Mouse (Mus musculus) small intestine, adult 2 months (tissue): ENCODE measurements around the gene Jmjd7. TPM values are rescaled to one million over a fixed set of nuclear protein-coding genes. Genes with fewer than 3 reads are reported as not detected.

Source experiments
- H3K27ac ChIP-seq: fragments of 200-500 bp; 2 replicates; pipeline ENCODE4 v1.5.1; 2012; ENCODE audit warnings: low read depth, low read length, control low read depth, inconsistent platforms; ENCODE audit not compliant: insufficient read depth
- H3K27me3 ChIP-seq: fragments of 200-500 bp; 2 replicates; pipeline ENCODE4 v1.6.1; 2012; ENCODE audit warnings: mild to moderate bottlenecking, moderate library complexity, low read length, inconsistent platforms; ENCODE audit not compliant: control insufficient read depth, insufficient read depth
- H3K36me3 ChIP-seq: fragments of 200-500 bp; 2 replicates; pipeline ENCODE4 v1.6.1; 2012; ENCODE audit warnings: mild to moderate bottlenecking, low read length, control low read depth, inconsistent platforms; ENCODE audit not compliant: control insufficient read depth, insufficient read depth
- H3K4me1 ChIP-seq: fragments of 200-500 bp; 2 replicates; pipeline ENCODE4 v1.6.1; 2012; ENCODE audit warnings: low read length, inconsistent platforms, mixed read lengths; ENCODE audit not compliant: control insufficient read depth, insufficient read depth, insufficient read length
- H3K4me3 ChIP-seq: fragments of 200-500 bp; 2 replicates; pipeline ENCODE4 v1.5.1; 2012; ENCODE audit warnings: low read depth, mild to moderate bottlenecking, control low read depth, inconsistent platforms, low read length, moderate library complexity
- CTCF ChIP-seq: fragments of 200-500 bp; IDR thresholded peaks from 2 replicates; pipeline ENCODE4 v1.5.1; 2012; ENCODE audit warnings: low read depth, mild to moderate bottlenecking, control low read depth, inconsistent platforms, low read length, moderate library complexity, mixed read lengths; ENCODE audit not compliant: insufficient replicate concordance, insufficient read length; ENCODE audit errors: extremely low read depth
- POLR2A ChIP-seq: fragments of 200-500 bp; IDR thresholded peaks from 2 replicates; pipeline ENCODE4 v1.6.1; 2012; ENCODE audit warnings: low read depth, mild to moderate bottlenecking, control low read depth, inconsistent platforms, low read length, moderate library complexity
- WGBS: fragments of 180-500 bp; shearing (Covaris S2); methylation state at CpG from one replicate; pipeline ENCODE4 v1.1.7; 2018; 5-methylcytosine and 5-hydroxymethylcytosine counted together
- polyA plus RNA-seq: library from polyadenylated mRNA; depleted of rRNA; stranded (reverse); fragments of >200 nt; gene quantifications from 2 replicates; pipeline ENCODE4 v1.2.3, GENCODE M21; 2012

Gene Jmjd7
- polyA plus RNA-seq, 1 experiment: 6.8 TPM

DNA sequence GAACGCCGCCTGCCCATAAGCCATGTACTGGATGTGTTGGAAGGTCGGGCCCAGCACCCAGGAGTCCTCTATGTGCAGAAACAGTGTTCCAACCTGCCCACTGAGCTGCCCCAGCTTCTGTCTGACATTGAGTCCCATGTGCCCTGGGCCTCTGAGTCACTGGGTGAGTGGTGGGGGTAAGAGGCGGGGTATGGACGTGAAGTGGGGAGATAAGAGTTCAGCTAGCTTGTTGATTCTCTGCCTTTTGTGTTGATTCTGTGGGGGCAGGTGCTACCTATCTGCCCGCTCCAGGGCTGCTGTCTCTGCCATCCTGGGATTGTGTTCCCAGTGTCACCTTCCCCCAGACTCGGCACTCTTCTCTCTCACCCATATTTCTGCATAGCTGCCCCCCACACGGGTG is 3.1 kb downstream of the Jmjd7 start:
- WGBS: 79% methylated on average over 8 of the region's 8 CpGs
- H3K27ac ChIP-seq: no peak overlapping the region
- H3K36me3 ChIP-seq: peaks cover 6% of the 10 kb centered on the region
- H3K4me3 ChIP-seq: no peak overlapping the region
- peaks cover 9% of the 10 kb centered on the region; the same call in 1 of the 2 replicates for H3K4me1 ChIP-seq
- TF ChIP-seq CTCF: no peak
- no peak for TF ChIP-seq POLR2A
- no peaks in the 10 kb centered on the region for H3K27me3 ChIP-seq

DNA sequence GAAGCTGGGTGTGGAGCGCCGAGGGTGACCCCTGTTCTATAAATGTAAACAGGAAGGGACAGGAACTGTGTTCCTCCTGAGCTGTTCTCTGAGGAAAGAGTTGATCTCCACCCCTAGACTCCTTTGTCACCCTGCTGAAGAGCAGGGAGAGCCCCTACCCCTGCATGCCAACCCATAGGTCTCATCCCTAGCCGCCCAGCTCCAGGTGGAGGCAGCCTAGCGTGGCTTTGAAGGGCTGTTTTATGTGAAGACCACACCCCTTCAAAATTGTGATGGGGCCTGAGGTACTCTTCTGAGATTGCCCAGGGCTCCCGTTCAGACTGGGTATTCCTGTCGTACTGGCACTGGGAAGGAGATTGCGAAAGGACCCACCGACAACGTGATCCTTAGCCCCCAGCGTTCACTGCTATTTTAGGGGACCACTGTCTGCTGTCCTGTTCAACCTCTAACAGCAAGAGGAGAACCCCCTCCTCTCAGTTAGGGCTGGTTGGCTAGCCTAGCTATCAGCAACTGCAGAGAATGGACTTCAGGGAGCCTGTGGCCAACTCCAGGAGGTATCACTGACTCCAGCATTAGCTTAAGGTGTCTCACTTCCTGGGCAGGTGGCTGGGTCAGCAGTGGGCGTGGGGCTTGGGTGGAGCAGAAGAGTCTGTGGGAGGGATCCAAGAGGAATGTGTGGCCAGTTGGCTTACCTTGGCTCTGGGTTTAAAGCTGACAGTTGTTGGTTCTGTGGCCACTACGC is 5.6 kb downstream of the Jmjd7 start, which contains the start of gene Pla2g4b:
Pla2g4b (plus strand) TSS at position 692 of the 742 bp plus-strand sequence.
- H3K27me3 ChIP-seq: no peaks in the 10 kb centered on the region
- no peak within 1 kb of the TSS for H3K4me3 ChIP-seq
- no peak for TF ChIP-seq CTCF
- no peak for TF ChIP-seq POLR2A
- H3K4me1 ChIP-seq: peaks cover 3% of the 10 kb centered on the region; the same call in 1 of the 2 replicates
- H3K27ac ChIP-seq: no peak within 1 kb of the TSS
- 88% methylated on average over 12 of the region's 12 CpGs for whole genome bisulfite sequencing
- H3K36me3 ChIP-seq: peaks cover 9% of the 10 kb centered on the region

DNA sequence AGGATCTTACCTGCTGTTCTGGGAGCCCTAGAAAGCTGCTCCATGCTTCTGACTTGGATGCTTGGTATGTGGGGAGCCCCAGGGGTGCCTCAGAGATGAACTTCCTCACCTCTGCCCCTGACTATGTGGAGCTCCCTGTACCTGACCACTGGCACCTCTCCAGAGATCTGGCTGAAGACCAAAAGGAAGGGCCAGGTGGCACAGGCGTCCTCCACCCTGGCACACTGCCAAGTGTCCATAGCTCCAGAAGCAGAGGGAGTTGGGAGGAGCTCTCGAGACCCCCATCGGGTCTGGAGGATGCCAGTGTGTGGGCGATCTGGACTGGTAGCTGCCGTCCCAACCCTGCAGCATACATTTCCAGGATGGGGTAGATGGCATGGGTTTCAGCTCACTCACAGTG is 6.4 kb downstream of the Jmjd7 start:
- no peak for TF ChIP-seq CTCF
- no peak for TF ChIP-seq POLR2A
- Histone ChIP-seq H3K36me3 (peaks cover 10% of the 10 kb centered on the region), H3K27me3 (no peaks in the 10 kb centered on the region), H3K4me3 (no peak overlapping the region), H3K27ac (no peak overlapping the region), H3K4me1 (no peaks in the 10 kb centered on the region)
- WGBS: 61% methylated on average over 5 of the region's 5 CpGs

DNA sequence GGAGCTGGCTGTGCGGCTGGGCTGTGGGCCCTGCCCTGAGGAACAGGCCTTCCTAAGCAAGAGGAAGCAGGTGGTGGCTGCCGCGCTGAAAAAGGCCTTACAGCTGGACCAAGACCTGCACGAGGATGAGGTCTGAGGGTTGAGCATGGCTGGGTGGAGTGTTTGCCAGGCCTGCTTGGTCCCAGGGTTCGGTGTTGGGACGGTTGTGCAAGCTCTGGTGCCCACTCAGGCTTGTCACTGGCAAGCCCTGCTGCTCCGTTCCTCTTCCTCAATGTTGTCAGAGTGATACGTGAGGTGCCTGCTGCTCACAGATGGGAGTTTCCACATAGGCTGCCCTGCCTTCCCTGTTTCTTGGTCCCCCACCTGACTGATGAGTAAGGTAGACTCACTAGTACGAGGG is 10.5 kb downstream of the Jmjd7 start:
- no peaks in the 10 kb centered on the region for H3K4me1 ChIP-seq
- H3K4me3 ChIP-seq: no peak overlapping the region
- no peak overlapping the region for H3K27ac ChIP-seq
- H3K36me3 ChIP-seq: peaks cover 8% of the 10 kb centered on the region
- no peaks in the 10 kb centered on the region for H3K27me3 ChIP-seq
- TF ChIP-seq POLR2A (no peak), CTCF (no peak)
- 85% methylated on average over 9 of the region's 9 CpGs for WGBS

DNA sequence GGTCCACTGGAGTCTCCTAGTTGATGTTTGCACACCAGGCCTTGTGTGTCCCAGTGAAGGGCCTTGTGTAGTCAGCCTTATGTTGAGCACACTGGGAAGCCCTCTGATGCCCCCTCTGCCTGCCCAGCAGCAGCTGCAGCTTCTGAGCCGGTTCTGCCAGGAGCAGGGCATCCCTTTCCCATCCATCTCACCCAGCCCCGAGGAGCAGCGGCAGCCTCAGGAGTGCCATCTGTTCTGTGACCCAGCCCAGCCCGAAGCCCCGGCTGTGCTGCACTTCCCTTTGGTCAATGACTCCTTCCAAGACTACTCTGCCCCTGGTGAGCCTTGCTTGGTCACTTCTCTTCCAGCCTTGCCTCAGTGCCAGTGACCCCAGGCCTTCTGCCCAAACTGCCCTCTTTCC is 13.7 kb downstream of the Jmjd7 start:
- no peaks in the 10 kb centered on the region for H3K27me3 ChIP-seq
- peaks cover 8% of the 10 kb centered on the region for H3K36me3 ChIP-seq
- no peak overlapping the region for H3K4me3 ChIP-seq
- TF ChIP-seq CTCF: no peak
- TF ChIP-seq POLR2A: no peak
- H3K27ac ChIP-seq: no peak overlapping the region
- no peaks in the 10 kb centered on the region for H3K4me1 ChIP-seq
- 79% methylated on average over 5 of the region's 5 CpGs for WGBS

DNA sequence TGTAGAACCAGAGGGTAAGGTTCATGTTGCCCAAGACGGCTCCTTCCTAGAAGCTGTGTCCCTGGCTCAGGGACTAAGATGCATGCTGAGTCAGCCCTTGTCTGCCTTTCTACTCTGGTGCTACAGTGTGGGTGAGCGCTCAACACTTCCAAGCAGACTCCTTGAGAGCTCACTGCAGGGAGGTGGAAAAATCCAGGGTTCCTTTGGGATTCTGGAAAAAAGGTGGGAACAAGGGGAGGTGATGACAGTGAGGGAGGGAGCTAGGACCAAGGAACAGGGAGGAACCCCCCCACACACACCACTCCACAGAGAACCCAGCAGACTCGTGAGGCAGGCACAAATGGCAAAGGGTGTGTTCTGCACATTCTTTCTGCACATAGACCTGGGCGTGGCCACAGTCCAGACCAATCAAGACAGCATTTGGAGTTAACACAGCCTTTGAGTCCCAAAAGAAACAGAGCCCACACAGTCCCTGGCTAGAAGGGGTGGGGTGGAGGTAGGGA is 16.9 kb downstream of the Jmjd7 start:
- no peaks in the 10 kb centered on the region for H3K27me3 ChIP-seq
- TF ChIP-seq CTCF (no peak), POLR2A (no peak)
- H3K27ac ChIP-seq: no peak overlapping the region
- H3K36me3 ChIP-seq: peaks cover 3% of the 10 kb centered on the region; the same call in 1 of the 2 replicates
- WGBS: 42% methylated on average over 4 of the region's 4 CpGs
- H3K4me3 ChIP-seq: no peak overlapping the region
- peaks cover 9% of the 10 kb centered on the region for H3K4me1 ChIP-seq

DNA sequence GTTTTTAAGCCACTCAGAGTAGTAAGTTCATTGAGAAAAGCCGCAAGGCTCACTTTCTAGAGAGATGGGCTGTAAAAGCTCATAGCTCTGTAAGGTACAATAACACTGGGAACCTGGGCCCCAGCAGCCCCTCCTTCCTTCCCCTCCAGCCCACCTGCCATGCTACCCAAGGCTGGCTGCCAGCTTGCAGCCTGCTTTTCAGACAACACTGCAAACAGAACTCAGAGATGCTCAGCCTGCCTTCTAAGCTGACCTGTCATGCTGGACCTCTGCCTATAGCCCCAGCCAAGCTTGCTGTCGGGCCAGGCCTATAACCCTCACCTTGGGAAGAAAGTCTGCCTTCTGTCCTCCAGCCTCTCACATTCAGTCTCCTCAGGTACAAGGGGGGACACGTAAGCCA is 17.4 kb downstream of the Jmjd7 start:
- Histone ChIP-seq H3K4me3 (no peak overlapping the region), H3K27ac (no peak overlapping the region), H3K4me1 (peaks cover 9% of the 10 kb centered on the region), H3K36me3 (peaks cover 3% of the 10 kb centered on the region; the same call in 1 of the 2 replicates), H3K27me3 (no peaks in the 10 kb centered on the region)
- 74% methylated on average over 3 of the region's 3 CpGs for WGBS
- TF ChIP-seq POLR2A (no peak), CTCF (no peak)
